In genomic region chr13:96388042-96388888, GRCm38 (mm10) we compare ENCODE assay signal across 8 mouse cellular contexts. TPM values are rescaled to one million over a fixed set of nuclear protein-coding genes. Genes with fewer than 3 reads are reported as not detected.
DNase-seq lines count a peak whose midpoint lies in the region; ATAC-seq lines count a peak whose summit lies in the region.

Gene Poc5 (plus strand): TSS chr13:96388294.

- under 1% methylated on average over 44 of the region's 44 CpGs for WGBS in hindbrain, embryonic 16.5 days
- under 1% methylated on average over 44 of the region's 44 CpGs for WGBS in macrophage (ENCODE audit: missing documents)

- no peaks in the 10 kb centered on the region for H3K9me3 ChIP-seq in hindbrain, embryonic 16.5 days (ENCODE audit: control insufficient read depth, low read length)

- peak within 1 kb of the TSS; percentile 90 for H3K4me2 ChIP-seq in hindbrain, embryonic 16.5 days (ENCODE audit: low read length)

- H3K4me3 ChIP-seq in hindbrain, embryonic 16.5 days (ENCODE audit: low read length) = peak within 1 kb of the TSS; percentile 76
- H3K4me3 ChIP-seq in macrophage (ENCODE audit: inconsistent target) = peak within 1 kb of the TSS; percentile 98

- H3K4me1 ChIP-seq in hindbrain, embryonic 16.5 days (ENCODE audit: control insufficient read depth, insufficient read depth, low read depth, low read length) = peaks cover 12% of the 10 kb centered on the region

- peak; percentile 93 for DNase-seq in WW6 (ENCODE audit: low read depth, low spot score)
- DNase-seq in cerebellum, postnatal 4 days (ENCODE audit: low spot score in 2 of 2) = peak; percentile 99 to 100
- DNase-seq in gastrocnemius, adult 18-20 months (ENCODE audit: low spot score) = peak; percentile 100
- DNase-seq in left cerebral cortex, adult 18-20 months (ENCODE audit: low spot score in 2 of 2) = peak; percentile 99
- DNase-seq in right cerebral cortex, adult 18-20 months = peak; percentile 99
- peak; percentile 90 for DNase-seq in urinary bladder, postnatal 10 days (ENCODE audit: low spot score)

- H3K27ac ChIP-seq in hindbrain, embryonic 16.5 days (ENCODE audit: low read depth, low read length) = peak within 1 kb of the TSS; percentile 66
- H3K27ac ChIP-seq in macrophage = peak within 1 kb of the TSS; percentile 38

- peak; percentile 100 for ATAC-seq in hindbrain, embryonic 16.5 days

- H3K27me3 ChIP-seq in hindbrain, embryonic 16.5 days (replicated peaks; ENCODE audit: control insufficient read depth, insufficient read depth, low read length) = no peaks in the 10 kb centered on the region

- peaks cover 24% of the 10 kb centered on the region for H3K79me2 ChIP-seq in macrophage (ENCODE audit: inconsistent target)

- peak within 1 kb of the TSS; percentile 73 for H3K9ac ChIP-seq in hindbrain, embryonic 16.5 days (ENCODE audit: low read depth, low read length)

- H3K36me3 ChIP-seq in hindbrain, embryonic 16.5 days (ENCODE audit: control insufficient read depth, insufficient read depth, low read length) = peaks cover 15% of the 10 kb centered on the region
- peaks cover 26% of the 10 kb centered on the region for H3K36me3 ChIP-seq in macrophage (ENCODE audit: inconsistent target)

RNA-seq across cellular contexts. Expression of gene Poc5, which starts in this region (rescaled TPM):
- 1 to 10 TPM; 5.3 to 5.5 TPM for total RNA-seq in gastrocnemius, adult 18-20 months (2021)
- polyA plus RNA-seq in hindbrain, embryonic 16.5 days (2015; fragmentation: Nextera tagmentation; extraction: Ambion mirVana) = 16.4 and 19.0 TPM in 2 replicates
- 10 to 100 TPM; 35.6 to 36.5 TPM for total RNA-seq in left cerebral cortex, adult 18-20 months (2021)
- total RNA-seq in macrophage (2018; cell fraction: chromatin; rRNA removed) = 10 to 100 TPM in 21 of 26 experiments, 1 to 10 TPM in 5; 4.9 to 47.5 (median 23.9) TPM
- total RNA-seq in macrophage (2018; cell fraction: cytosol; rRNA removed) = 10 to 100 TPM in 2 of 26 experiments, 1 to 10 TPM in 24; 2.9 to 10.6 (median 7.1) TPM
- total RNA-seq in macrophage (2018; cell fraction: nucleus; rRNA removed) = 10 to 100 TPM in 17 of 26 experiments, 1 to 10 TPM in 9; 5.0 to 31.4 (median 13.4) TPM
- polyA plus RNA-seq in macrophage (2018) = 4.6 to 6.2 TPM (median 4.9 TPM) in 3 replicates

Comparison
In these comparisons a context has a peak if more than half of its experiments do, and no peak if none do; other contexts are left out.
1. Peak in every context shown above with its lines: DNase-seq, ATAC-seq, H3K4me3 ChIP-seq and H3K27ac ChIP-seq.
2. RNA of gene Poc5 (total RNA-seq): 35.6 to 36.5 TPM in left cerebral cortex, adult 18-20 months; 5.3 to 5.5 TPM in gastrocnemius, adult 18-20 months; every median in the first group is over 4 times any median in the second.